Mouse (Mus musculus): ENCODE data around the gene Nyap1.

Gene Nyap1

GRCm38 (mm10) chr5:137741023-137741931 is at the start of gene Nyap1:
TSS of gene Nyap1 (minus strand) at chr5:137741607.
- peak; percentile 74 to 76 for DNase-seq (ENCODE audit: low spot score in 2 of 2)

- no peak for DNase-seq (ENCODE audit: low spot score in 2 of 2)
These were observed 47.6 kb upstream of the Nyap1 start for GRCm38 (mm10) chr5:137788946-137789531.

GRCm38 (mm10) chr5:137788171-137788570 is 46.8 kb upstream of the Nyap1 start:
- no peak for DNase-seq (ENCODE audit: low spot score in 2 of 2)

DNA sequence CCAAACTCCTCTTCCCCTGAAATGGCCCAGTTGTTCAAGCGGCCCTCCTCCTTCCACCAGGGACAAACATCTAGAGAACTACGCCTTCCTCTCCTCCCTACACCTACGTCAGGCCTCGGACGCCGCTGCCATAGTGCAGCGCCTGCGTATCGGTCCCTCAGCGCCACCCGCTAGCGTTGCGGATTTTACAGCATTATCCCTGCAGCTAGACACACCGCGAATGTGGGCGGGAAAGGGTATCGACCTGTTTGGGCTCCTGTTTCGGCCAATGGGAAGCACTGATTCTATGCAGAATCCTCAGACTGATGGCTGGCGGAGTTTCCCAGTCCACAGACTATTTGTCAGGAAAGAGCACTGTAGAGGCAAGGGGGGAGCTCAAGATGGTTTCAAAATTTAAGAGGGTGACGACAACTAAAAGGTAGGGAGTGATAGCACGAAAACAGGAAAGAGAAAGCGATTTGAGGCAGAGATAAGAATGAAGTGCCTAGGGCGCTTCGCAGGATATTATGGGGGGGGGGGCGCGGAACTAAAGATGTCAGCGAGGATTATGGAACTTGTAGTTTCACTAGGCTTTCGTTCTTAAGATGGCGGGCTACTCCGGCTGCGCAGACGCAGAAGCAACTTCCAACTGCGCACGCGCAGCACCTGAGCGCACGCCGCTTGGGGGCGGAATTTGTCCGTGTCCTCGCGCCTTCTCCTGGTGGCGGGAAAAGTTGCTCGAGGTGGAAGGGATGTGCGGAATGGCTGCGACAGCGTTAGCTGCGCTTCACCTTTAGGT is 45.9 kb upstream of the Nyap1 start, which contains the start of the genes Mepce and Zcwpw1:
Gene Mepce, minus strand, starts transcription at position 505 of the 778 bp plus-strand sequence.
Gene Zcwpw1, plus strand, starts transcription at position 648 of the 778 bp plus-strand sequence.
- DNase-seq (ENCODE audit: low spot score in 2 of 2), result peak; percentile 95 to 96

- DNase-seq (ENCODE audit: low spot score in 2 of 2), result peak; percentile 99
These were observed 44.9 kb upstream of the Nyap1 start for GRCm38 (mm10) chr5:137786109-137786942.

- DNase-seq (ENCODE audit: low spot score in 2 of 2), result no peak
These were observed 44.0 kb upstream of the Nyap1 start for GRCm38 (mm10) chr5:137785164-137786031.

DNA sequence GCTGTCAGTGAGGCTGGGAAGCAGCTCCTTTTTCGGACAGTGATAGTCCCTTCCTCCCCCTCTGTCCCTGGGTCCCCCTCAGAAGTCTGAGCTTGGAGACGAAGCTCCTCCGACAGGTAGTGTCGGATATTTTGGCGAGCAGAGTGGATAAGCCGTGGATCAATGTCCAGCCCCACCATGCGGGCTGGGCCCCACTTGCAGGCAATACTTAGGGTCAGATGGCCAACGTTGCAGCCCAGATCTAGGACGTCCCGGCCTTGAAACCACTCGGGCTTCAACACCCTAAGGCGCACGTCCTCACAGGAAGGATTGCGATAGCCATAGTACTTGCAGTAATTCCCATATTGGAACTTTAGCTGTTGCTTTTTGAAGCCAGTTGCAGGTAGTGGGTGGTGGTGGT is 43.1 kb upstream of the Nyap1 start:
- no peak for DNase-seq (ENCODE audit: low spot score in 2 of 2)

DNA sequence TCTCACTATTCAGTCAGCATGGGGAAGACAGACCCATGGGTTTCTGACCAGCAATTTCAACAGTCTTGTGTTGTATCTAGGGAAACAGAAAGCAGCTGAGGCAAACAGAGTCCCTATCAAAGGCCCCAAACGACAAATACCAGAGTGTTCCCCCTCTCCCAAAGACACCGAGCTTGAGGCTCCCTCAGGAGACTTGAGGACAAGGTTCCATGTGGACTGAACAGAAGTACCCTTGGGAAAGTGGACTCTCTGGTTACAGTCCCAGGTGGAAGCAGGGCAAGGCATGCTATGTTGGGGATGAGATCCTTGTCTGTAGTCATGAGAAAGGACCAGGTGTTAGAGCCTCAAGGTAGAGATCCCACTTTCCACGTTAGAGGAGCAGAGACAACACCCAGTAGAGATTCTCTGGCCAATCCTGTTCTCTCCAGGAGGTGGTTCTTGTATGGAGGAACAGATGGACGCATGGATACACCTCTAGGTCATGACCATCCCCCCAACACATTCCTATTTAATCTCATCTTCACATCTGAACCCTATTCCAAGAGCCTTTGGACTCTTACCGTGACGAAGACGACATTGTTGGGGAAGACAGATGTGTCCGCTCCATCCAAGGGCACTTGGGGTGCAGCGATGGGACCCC is 42.6 kb upstream of the Nyap1 start:
- DNase-seq (ENCODE audit: low spot score in 2 of 2), result no peak

- DNase-seq (ENCODE audit: low spot score in 2 of 2), result no peak
These were observed 41.5 kb upstream of the Nyap1 start for GRCm38 (mm10) chr5:137782776-137783522.

GRCm38 (mm10) chr5:137781661-137782060 is 40.3 kb upstream of the Nyap1 start:
- DNase-seq (ENCODE audit: low spot score in 2 of 2), result no peak

GRCm38 (mm10) chr5:137779053-137779933 is 37.9 kb upstream of the Nyap1 start:
- no peak for DNase-seq (ENCODE audit: low spot score in 2 of 2)

DNA sequence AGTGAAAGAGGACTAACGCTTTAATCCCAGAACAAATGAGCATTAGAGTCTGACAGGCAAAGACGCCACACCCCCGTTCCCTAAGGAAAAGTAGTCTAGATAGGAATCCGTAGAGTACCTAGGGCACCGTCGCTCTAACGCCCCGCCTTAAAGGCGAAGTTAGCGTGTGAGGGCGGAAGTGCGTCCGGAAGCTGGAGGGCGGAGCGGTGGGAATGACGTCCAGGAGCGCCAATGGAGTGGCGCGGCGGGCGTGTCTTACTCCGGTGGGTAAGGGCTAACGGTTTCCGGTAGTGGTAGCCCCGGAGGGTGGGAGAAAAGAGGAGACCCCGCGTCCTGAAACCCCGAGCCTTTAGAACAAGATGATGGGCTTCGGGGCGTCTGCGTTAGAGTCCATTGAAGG is 37.2 kb upstream of the Nyap1 start, which contains the start of gene Ppp1r35:
Gene Ppp1r35, plus strand, starts transcription at position 215 of the 400 bp plus-strand sequence.
- DNase-seq (ENCODE audit: low spot score in 2 of 2), result peak; percentile 93 to 96

- no peak for DNase-seq (ENCODE audit: low spot score in 2 of 2)
These were observed 35.9 kb upstream of the Nyap1 start for GRCm38 (mm10) chr5:137777267-137777845.

DNA sequence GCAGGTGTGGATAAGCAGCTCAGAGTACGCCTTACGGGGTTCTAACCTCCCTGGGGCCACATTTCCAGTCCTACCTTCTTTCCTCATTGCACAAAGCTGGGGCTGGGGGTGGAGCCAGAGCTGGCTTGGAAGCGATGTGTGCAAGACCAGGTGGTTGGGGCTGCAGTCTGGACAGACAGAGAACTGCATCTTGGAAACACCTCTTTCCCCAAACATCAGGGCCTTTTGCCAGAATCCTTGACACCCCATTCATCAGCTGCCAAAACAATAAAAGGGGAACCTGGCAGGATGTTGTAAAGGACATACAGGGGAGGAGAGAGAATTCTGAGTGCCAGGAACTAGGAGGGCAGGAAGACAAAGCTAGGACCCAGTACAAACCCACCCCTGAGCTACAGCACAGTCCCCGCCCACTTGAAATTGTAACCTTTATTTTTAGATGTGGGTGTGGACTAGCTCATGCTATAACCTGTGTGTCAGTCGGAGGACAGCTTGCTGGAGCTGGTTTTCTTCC is 35.1 kb upstream of the Nyap1 start:
- DNase-seq (ENCODE audit: low spot score in 2 of 2), result peak; percentile 51 to 64

GRCm38 (mm10) chr5:137775587-137776290 is 34.3 kb upstream of the Nyap1 start:
- DNase-seq (ENCODE audit: low spot score in 2 of 2), result no peak

- DNase-seq (ENCODE audit: low spot score in 2 of 2), result no peak
These were observed 31.3 kb upstream of the Nyap1 start for GRCm38 (mm10) chr5:137772755-137773154.

GRCm38 (mm10) chr5:137770709-137771108 is 29.3 kb upstream of the Nyap1 start:
- no peak for DNase-seq (ENCODE audit: low spot score in 2 of 2)

Data from urinary bladder, postnatal 4 days (tissue).